Comparison of ENCODE assay signal across 14 mouse cellular contexts in the genomic region with DNA sequence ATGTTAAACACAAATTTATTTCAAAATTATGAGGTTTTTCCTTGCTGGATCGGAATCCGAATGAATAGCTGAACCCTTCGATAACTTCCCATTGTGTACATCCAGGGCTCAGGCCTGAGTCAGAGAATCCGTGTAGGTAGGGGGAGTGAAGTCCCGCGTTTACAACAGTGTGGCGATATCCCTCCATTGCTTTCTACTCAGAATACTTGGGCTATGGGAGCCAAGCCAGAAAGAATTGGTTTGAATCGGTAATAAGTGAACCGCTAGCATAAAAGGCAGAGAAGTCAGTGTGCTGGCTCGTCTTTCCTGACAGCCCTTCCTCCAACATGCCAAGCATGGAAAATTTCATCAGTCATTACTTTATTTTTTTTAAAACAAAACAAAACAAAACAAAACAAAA.
DNase-seq lines count a peak whose midpoint lies in the region; ATAC-seq and TF ChIP-seq lines count a peak whose summit lies in the region.
"Had no signal": no experiment of that assay in that cellular context is flagged by ENCODE, and none has a peak within 500 bp of the region (broad histone marks: within the 10 kb centered on the region; RNA-seq: fewer than 3 reads in every experiment).

No protein-coding gene starts in this region.

- intact Hi-C loops in heart, adult 2 months (cut with DNase I), result no loop called here

- H3K27me3 ChIP-seq in heart, embryonic 13.5 days (replicated peaks), result no peaks in the 10 kb centered on the region
- no peaks in the 10 kb centered on the region for H3K27me3 ChIP-seq in heart, adult 2 months (ENCODE audit: control insufficient read depth, insufficient read depth, low read length)
- no peaks in the 10 kb centered on the region for H3K27me3 ChIP-seq in lung, postnatal 0 days (replicated peaks; ENCODE audit: insufficient read depth, low read length)
- H3K27me3 ChIP-seq in limb, embryonic 11.5 days (ENCODE audit: control insufficient read depth, insufficient read depth, low read length), result no peaks in the 10 kb centered on the region
- H3K27me3 ChIP-seq in stomach, postnatal 0 days (ENCODE audit: control insufficient read depth, insufficient read depth, low read length), result no peaks in the 10 kb centered on the region
- H3K27me3 ChIP-seq: Patski had no signal

- H3K79me2 ChIP-seq in heart, adult 2 months (replicated peaks; ENCODE audit: control insufficient read depth, insufficient read depth, low read length), result no peaks in the 10 kb centered on the region

- TF ChIP-seq EP300 in heart, adult 2 months (IDR thresholded peaks at IDR 0.05; ENCODE audit: insufficient read depth, low read depth, low read length), result no peak
- no peak for TF ChIP-seq EP300 in lung, postnatal 0 days (IDR thresholded peaks at IDR 0.05)
- TF ChIP-seq EP300 in stomach, postnatal 0 days (optimal IDR thresholded peaks at IDR 0.05), result no peak

- TF ChIP-seq CTCF in heart, adult 2 months (IDR thresholded peaks at IDR 0.05), result no peak
- TF ChIP-seq CTCF in lung, postnatal 0 days (IDR thresholded peaks at IDR 0.05), result no peak
- TF ChIP-seq CTCF in stomach, postnatal 0 days (IDR thresholded peaks at IDR 0.05; ENCODE audit: low read depth), result no peak

- 79% methylated on average over 10 of the region's 10 CpGs for WGBS in heart, embryonic 13.5 days
- 84% methylated on average over 10 of the region's 10 CpGs for WGBS in heart, adult 2 months
- 74% methylated on average over 10 of the region's 10 CpGs for WGBS in lung, postnatal 0 days
- WGBS in limb, embryonic 11.5 days, result 75% methylated on average over 10 of the region's 10 CpGs
- 57% methylated on average over 10 of the region's 10 CpGs for whole genome bisulfite sequencing in stomach, postnatal 0 days

- no peak overlapping the region for H3K4me3 ChIP-seq in heart, embryonic 13.5 days
- H3K4me3 ChIP-seq in heart, adult 2 months, result no peak overlapping the region
- H3K4me3 ChIP-seq in lung, postnatal 0 days (ENCODE audit: low read depth, low read length), result no peak overlapping the region
- no peak overlapping the region for H3K4me3 ChIP-seq in limb, embryonic 11.5 days (ENCODE audit: low read depth, low read length)
- H3K4me3 ChIP-seq in stomach, postnatal 0 days (ENCODE audit: low read depth, low read length), result no peak overlapping the region

- H3K36me3 ChIP-seq in heart, embryonic 13.5 days, result no peaks in the 10 kb centered on the region
- H3K36me3 ChIP-seq in heart, adult 2 months (ENCODE audit: control insufficient read depth, insufficient read depth, low read length), result no peaks in the 10 kb centered on the region
- H3K36me3 ChIP-seq in lung, postnatal 0 days (ENCODE audit: insufficient read depth, low read length), result no peaks in the 10 kb centered on the region
- H3K36me3 ChIP-seq in limb, embryonic 11.5 days (ENCODE audit: control insufficient read depth, insufficient read depth, low read length), result no peaks in the 10 kb centered on the region
- H3K36me3 ChIP-seq in stomach, postnatal 0 days (ENCODE audit: control insufficient read depth, insufficient read depth, low read length), result no peaks in the 10 kb centered on the region

- peak overlapping the region; percentile 74 for H3K27ac ChIP-seq in heart, embryonic 13.5 days (replicated peaks)
- H3K27ac ChIP-seq in heart, adult 2 months, result no peak overlapping the region
- H3K27ac ChIP-seq in lung, postnatal 0 days (ENCODE audit: low read length), result 0 out of 2 replicates have a peak overlapping the region, but pooled peaks have one; percentile 45
- peak overlapping the region; percentile 98 for H3K27ac ChIP-seq in limb, embryonic 11.5 days (replicated peaks; ENCODE audit: low read depth, low read length)
- peak overlapping the region; percentile 63 for H3K27ac ChIP-seq in stomach, postnatal 0 days (replicated peaks)

- H3K4me2 ChIP-seq in heart, embryonic 13.5 days, result no peak overlapping the region
- H3K4me2 ChIP-seq in lung, postnatal 0 days (replicated peaks; ENCODE audit: low read depth, low read length), result no peak overlapping the region
- no peak overlapping the region; the same call in 1 of the 2 replicates for H3K4me2 ChIP-seq in limb, embryonic 11.5 days (ENCODE audit: low read depth, severe bottlenecking)
- no peak overlapping the region for H3K4me2 ChIP-seq in stomach, postnatal 0 days (replicated peaks; ENCODE audit: low read depth)

- H3K9me3 ChIP-seq in heart, embryonic 13.5 days, result no peaks in the 10 kb centered on the region
- no peaks in the 10 kb centered on the region for H3K9me3 ChIP-seq in lung, postnatal 0 days (ENCODE audit: low read length)
- no peaks in the 10 kb centered on the region for H3K9me3 ChIP-seq in limb, embryonic 11.5 days (ENCODE audit: control insufficient read depth, low read length)
- no peaks in the 10 kb centered on the region for H3K9me3 ChIP-seq in stomach, postnatal 0 days (ENCODE audit: control insufficient read depth, low read length)

- H3K9ac ChIP-seq in heart, embryonic 13.5 days, result no peak overlapping the region
- H3K9ac ChIP-seq in heart, adult 2 months (ENCODE audit: low read depth, low read length), result no peak overlapping the region
- H3K9ac ChIP-seq in lung, postnatal 0 days (replicated peaks; ENCODE audit: low read depth), result no peak overlapping the region
- H3K9ac ChIP-seq in limb, embryonic 11.5 days (ENCODE audit: low read length), result peak overlapping the region; percentile 34; the same call in 1 of the 2 replicates
- H3K9ac ChIP-seq in stomach, postnatal 0 days (ENCODE audit: low read length), result no peak overlapping the region

- no peak for TF ChIP-seq POLR2A in heart, adult 2 months (IDR thresholded peaks at IDR 0.05; ENCODE audit: insufficient read depth, low read depth, low read length)

- DNase-seq in heart, adult 2 months, result no peak
- DNase-seq in lung, postnatal 0 days (ENCODE audit: low spot score), result peak; percentile 6
- no peak for DNase-seq in lung, postnatal 36 days
- DNase-seq in limb, embryonic 11.5 days (ENCODE audit: low spot score), result peak; percentile 23
- DNase-seq in stomach, postnatal 0 days (ENCODE audit: low spot score), result no peak
- no peak for DNase-seq in adrenal gland, adult 8-10 months
- DNase-seq in liver, result no peak
- DNase-seq: adrenal gland, postnatal 25 days; cerebellum, adult 18-20 months; kidney, adult 11 months; layer of hippocampus, postnatal 36 days; retina, postnatal 1 day had no signal

- H3K4me1 ChIP-seq in heart, embryonic 13.5 days, result peaks cover 19% of the 10 kb centered on the region; the same call in 1 of the 2 replicates
- peaks cover 2% of the 10 kb centered on the region for H3K4me1 ChIP-seq in heart, adult 2 months (ENCODE audit: control insufficient read depth, insufficient read depth, low read length)
- no peaks in the 10 kb centered on the region for H3K4me1 ChIP-seq in lung, postnatal 0 days (ENCODE audit: insufficient read depth, low read depth, low read length)
- H3K4me1 ChIP-seq in limb, embryonic 11.5 days (ENCODE audit: control insufficient read depth, insufficient read depth, low read length), result peaks cover 14% of the 10 kb centered on the region
- no peaks in the 10 kb centered on the region for H3K4me1 ChIP-seq in stomach, postnatal 0 days (replicated peaks; ENCODE audit: control insufficient read depth, insufficient read depth)

- ATAC-seq in heart, embryonic 13.5 days (ENCODE audit: extremely low read depth, insufficient number of reproducible peaks, low FRiP score, low TSS enrichment), result no peak
- ATAC-seq in lung, postnatal 0 days, result no peak
- ATAC-seq in limb, embryonic 11.5 days (ENCODE audit: insufficient number of reproducible peaks, low FRiP score, low TSS enrichment, low read depth), result no peak
- ATAC-seq in stomach, postnatal 0 days (ENCODE audit: low FRiP score, low TSS enrichment), result no peak
- ATAC-seq: Patski had no signal

Comparison
In these comparisons a context has a peak if more than half of its experiments do, and no peak if none do; other contexts are left out.
1. DNase-seq: peak in lung, postnatal 0 days (single experiment) and limb, embryonic 11.5 days (single experiment); none in heart, adult 2 months (0 of 2), lung, postnatal 36 days (single experiment), stomach, postnatal 0 days (single experiment), adrenal gland, adult 8-10 months (single experiment) and liver (single experiment).